Mouse (Mus musculus) gastrocnemius, postnatal 36 days (tissue): ENCODE data around the gene Fbxl19. TPM values are rescaled to one million over a fixed set of nuclear protein-coding genes. Genes with fewer than 3 reads are reported as not detected.

Experiments used
- microRNA-seq, 2 experiments: library from miRNA; unstranded; fragments of <30 nt; microRNA quantifications; one replicate each; pipeline ENCODE4 v1.2.0; 2021
- total RNA-seq, 2 experiments: library from RNA; stranded (reverse); gene quantifications; 2 replicates each; pipeline ENCODE4 v1.2.3; 2021

The Fbxl19 gene
- total RNA-seq, 2 experiments from 2014 or later = 1.9 to 2.5 TPM

Small RNAs within 50 kb of the gene (microRNA-seq; reads per million reads assigned to microRNA genes)
- gene Mir762 = 0 to 0.36 reads per million in 2 experiments

Other genes starting within 250 kb of the Fbxl19 start
- 10 to 100 TPM; 43.7 to 51.0 TPM for gene Srcap, start 232.6 kb upstream of the Fbxl19 start, total RNA-seq
- 1 to 10 TPM; 4.2 to 5.4 TPM for gene Gm42715, start 225.0 kb upstream of the Fbxl19 start, total RNA-seq
- gene Tmem265, start 183.2 kb upstream of the Fbxl19 start, total RNA-seq = not detected
- 1 to 10 TPM; 7.6 to 9.8 TPM for gene Phkg2, start 171.2 kb upstream of the Fbxl19 start, total RNA-seq
- 1 to 10 TPM; 2.6 to 3.5 TPM for gene Ccdc189, start 155.9 kb upstream of the Fbxl19 start, total RNA-seq
- 10 to 100 TPM; 26.8 to 31.6 TPM for gene Rnf40, start 155.8 kb upstream of the Fbxl19 start, total RNA-seq
- 10 to 100 TPM in 1 of 2 experiments, 1 to 10 TPM in 1; 6.1 to 10.4 TPM for gene Zfp629, start 128.7 kb upstream of the Fbxl19 start, total RNA-seq
- gene Bcl7c, start 35.6 kb upstream of the Fbxl19 start, total RNA-seq = 10 to 100 TPM; 33.7 to 35.3 TPM
- 10 to 100 TPM; 14.6 to 18.7 TPM for gene Ctf1, start 31.8 kb upstream of the Fbxl19 start, total RNA-seq
- gene Ctf2, start 12.4 kb upstream of the Fbxl19 start, total RNA-seq = not detected
- gene Orai3, start 25.3 kb downstream of the Fbxl19 start, total RNA-seq = 1 to 10 TPM; 8.4 to 9.2 TPM
- gene Setd1a, start 32.1 kb downstream of the Fbxl19 start, total RNA-seq = 10 to 100 TPM; 13.0 to 21.3 TPM
- 1 to 10 TPM in 1 of 2 experiments, under 1 TPM in 1; 0.31 to 2.1 TPM for gene Gm49388, start 41.1 kb downstream of the Fbxl19 start, total RNA-seq
- gene Hsd3b7, start 56.1 kb downstream of the Fbxl19 start, total RNA-seq = 1 to 10 TPM; 5.5 to 5.6 TPM
- 10 to 100 TPM; 43.0 to 47.4 TPM for gene Stx4a, start 79.8 kb downstream of the Fbxl19 start, total RNA-seq
- 1 to 10 TPM in 1 of 2 experiments, under 1 TPM in 1; 0.64 to 1.1 TPM for gene Stx1b, start 80.0 kb downstream of the Fbxl19 start, total RNA-seq
- 10 to 100 TPM; 10.4 to 12.7 TPM for gene Zfp646, start 131.7 kb downstream of the Fbxl19 start, total RNA-seq
- gene Zfp668, start 132.3 kb downstream of the Fbxl19 start, total RNA-seq = 1 to 10 TPM; 2.4 to 3.6 TPM
- gene Prss53, start 146.4 kb downstream of the Fbxl19 start, total RNA-seq = 1 to 10 TPM; 1.5 to 1.7 TPM
- not detected for gene Gm21974, start 150.9 kb downstream of the Fbxl19 start, total RNA-seq
- 10 to 100 TPM; 10.6 to 12.2 TPM for gene Vkorc1, start 151.1 kb downstream of the Fbxl19 start, total RNA-seq
- 100 to 1,000 TPM; 155 TPM for gene Bckdk, start 159.5 kb downstream of the Fbxl19 start, total RNA-seq
- gene Kat8, start 168.0 kb downstream of the Fbxl19 start, total RNA-seq = 10 to 100 TPM; 20.7 to 20.9 TPM
- not detected for gene Prss8, start 185.6 kb downstream of the Fbxl19 start, total RNA-seq
- 1 to 10 TPM; 6.5 to 7.2 TPM for gene Prss36, start 202.2 kb downstream of the Fbxl19 start, total RNA-seq
- 10 to 100 TPM; 60.9 to 92.2 TPM for gene Fus, start 222.9 kb downstream of the Fbxl19 start, total RNA-seq
- gene Pycard, start 249.3 kb downstream of the Fbxl19 start, total RNA-seq = 1 to 10 TPM; 1.2 to 1.6 TPM